In genomic region chr5:105876925-105877774, GRCm38 (mm10) we compare ENCODE assay signal across 8 mouse cellular contexts. TPM values are rescaled to one million over a fixed set of nuclear protein-coding genes. Genes with fewer than 3 reads are reported as not detected.
DNase-seq lines count a peak whose midpoint lies in the region; ATAC-seq and TF ChIP-seq lines count a peak whose summit lies in the region.

No protein-coding gene starts in this region.

- H3K9me3 ChIP-seq in embryonic facial prominence, embryonic 15.5 days (replicated peaks): no peaks in the 10 kb centered on the region
- H3K9me3 ChIP-seq in hindbrain, postnatal 0 days (ENCODE audit: low read length): no peaks in the 10 kb centered on the region
- no peaks in the 10 kb centered on the region for H3K9me3 ChIP-seq in stomach, embryonic 15.5 days

- no peaks in the 10 kb centered on the region for H3K27me3 ChIP-seq in embryonic facial prominence, embryonic 15.5 days
- H3K27me3 ChIP-seq in hindbrain, postnatal 0 days (ENCODE audit: insufficient read depth, low read length): no peaks in the 10 kb centered on the region
- no peaks in the 10 kb centered on the region for H3K27me3 ChIP-seq in stomach, embryonic 15.5 days (replicated peaks)

- peaks cover 3% of the 10 kb centered on the region; the same call in 1 of the 2 replicates for H3K36me3 ChIP-seq in embryonic facial prominence, embryonic 15.5 days
- H3K36me3 ChIP-seq in hindbrain, postnatal 0 days (ENCODE audit: insufficient read depth, low read length): no peaks in the 10 kb centered on the region; the same call in 1 of the 2 replicates
- no peaks in the 10 kb centered on the region for H3K36me3 ChIP-seq in stomach, embryonic 15.5 days

- H3K9ac ChIP-seq in embryonic facial prominence, embryonic 15.5 days: peak overlapping the region; percentile 100
- peak overlapping the region; percentile 99 for H3K9ac ChIP-seq in hindbrain, postnatal 0 days (replicated peaks; ENCODE audit: low read length)
- peak overlapping the region; percentile 94 for H3K9ac ChIP-seq in stomach, embryonic 15.5 days

- under 1% methylated on average over 46 of the region's 46 CpGs for WGBS in embryonic facial prominence, embryonic 15.5 days
- under 1% methylated on average over 41 of the region's 46 CpGs for WGBS in hindbrain, postnatal 0 days
- WGBS in stomach, embryonic 15.5 days: under 1% methylated on average over 41 of the region's 46 CpGs

- no peak for ATAC-seq in embryonic facial prominence, embryonic 15.5 days (ENCODE audit: insufficient number of reproducible peaks, low FRiP score, low TSS enrichment, low read depth)
- ATAC-seq in hindbrain, postnatal 0 days: peak; percentile 41; the same call in 1 of the 2 replicates
- no peak; the same call in 1 of the 2 replicates for ATAC-seq in stomach, embryonic 15.5 days (ENCODE audit: insufficient read depth, low FRiP score, low read depth)

- no peak for TF ChIP-seq CTCF in hindbrain, postnatal 0 days (IDR thresholded peaks at IDR 0.05; ENCODE audit: low read depth)

- peak overlapping the region; percentile 96 for H3K4me3 ChIP-seq in embryonic facial prominence, embryonic 15.5 days (replicated peaks)
- H3K4me3 ChIP-seq in hindbrain, postnatal 0 days (ENCODE audit: low read length): peak overlapping the region; percentile 98
- H3K4me3 ChIP-seq in stomach, embryonic 15.5 days (replicated peaks): peak overlapping the region; percentile 97

- peak overlapping the region; percentile 70 for H3K4me2 ChIP-seq in embryonic facial prominence, embryonic 15.5 days (replicated peaks)
- peak overlapping the region; percentile 80 for H3K4me2 ChIP-seq in hindbrain, postnatal 0 days (ENCODE audit: low read depth, low read length)
- H3K4me2 ChIP-seq in stomach, embryonic 15.5 days: peak overlapping the region; percentile 66

- peaks cover 25% of the 10 kb centered on the region for H3K4me1 ChIP-seq in embryonic facial prominence, embryonic 15.5 days
- peaks cover 6% of the 10 kb centered on the region for H3K4me1 ChIP-seq in hindbrain, postnatal 0 days (ENCODE audit: insufficient read depth, low read length)
- H3K4me1 ChIP-seq in stomach, embryonic 15.5 days: peaks cover 12% of the 10 kb centered on the region; the same call in 1 of the 2 replicates

- H3K27ac ChIP-seq in embryonic facial prominence, embryonic 15.5 days (replicated peaks): peak overlapping the region; percentile 82
- H3K27ac ChIP-seq in hindbrain, postnatal 0 days: peak overlapping the region; percentile 94
- H3K27ac ChIP-seq in stomach, embryonic 15.5 days: peak overlapping the region; percentile 85

- DNase-seq in adrenal gland, postnatal 10 days: peak; percentile 54
- no peak for DNase-seq in adrenal gland, adult 8-10 months
- peak; percentile 45 for DNase-seq in retina, embryonic 14.5 days (ENCODE audit: low spot score)
- no peak for DNase-seq in retina, postnatal 1 day
- DNase-seq in hindbrain, postnatal 0 days (ENCODE audit: low spot score): no peak
- DNase-seq in lung, postnatal 10 days: peak; percentile 35

RNA-seq across cellular contexts. Expression of gene Zfp326, which starts 0.8 kb away (rescaled TPM):
- 10 to 100 TPM; 25.3 to 29.7 TPM for total RNA-seq in adrenal gland, postnatal 10 days (2021)
- total RNA-seq in adrenal gland, adult 8-10 months (2022): 10 to 100 TPM; 17.0 to 31.9 (median 26.2) TPM
- 34.9 and 41.2 TPM in 2 replicates for polyA plus RNA-seq in embryonic facial prominence, embryonic 15.5 days (2015; fragmentation: Nextera tagmentation; extraction: Ambion mirVana)
- total RNA-seq in hindbrain, postnatal 0 days (2014; rRNA removed): 9.1 and 11.4 TPM in 2 replicates
- 42.3 and 43.9 TPM in 2 replicates for polyA plus RNA-seq in hindbrain, postnatal 0 days (2015; fragmentation: Nextera tagmentation; extraction: Ambion mirVana)
- polyA plus RNA-seq in stomach, embryonic 15.5 days (2015; fragmentation: Nextera tagmentation; extraction: Ambion mirVana): 38.7 and 39.0 TPM in 2 replicates

Comparison
In these comparisons a context has a peak if more than half of its experiments do, and no peak if none do; other contexts are left out.
1. DNase-seq: peak in adrenal gland, postnatal 10 days (single experiment), retina, embryonic 14.5 days (single experiment) and lung, postnatal 10 days (single experiment); none in adrenal gland, adult 8-10 months (single experiment), retina, postnatal 1 day (single experiment) and hindbrain, postnatal 0 days (single experiment).
2. Peak in every context shown above with its lines, with median percentiles within 50 percentile points of each other: H3K27ac ChIP-seq, H3K4me2 ChIP-seq, H3K4me3 ChIP-seq and H3K9ac ChIP-seq.